Mouse (Mus musculus) embryonic fibroblast, embryonic 13.5 days (primary cell): ENCODE results near the gene Palm.

Experiments used
- CTCF ChIP-seq: IDR thresholded peaks from 2 replicates; pipeline ENCODE4 v1.5.1; 2011; ENCODE audit warnings: mild to moderate bottlenecking, control low read depth, low read length, moderate library complexity, borderline replicate concordance; ENCODE audit not compliant: insufficient read depth
- POLR2A ChIP-seq: IDR thresholded peaks from 2 replicates; pipeline ENCODE4 v1.6.1; 2011; ENCODE audit warnings: low read depth, mild to moderate bottlenecking, control low read depth, low read length, moderate library complexity

DNA sequence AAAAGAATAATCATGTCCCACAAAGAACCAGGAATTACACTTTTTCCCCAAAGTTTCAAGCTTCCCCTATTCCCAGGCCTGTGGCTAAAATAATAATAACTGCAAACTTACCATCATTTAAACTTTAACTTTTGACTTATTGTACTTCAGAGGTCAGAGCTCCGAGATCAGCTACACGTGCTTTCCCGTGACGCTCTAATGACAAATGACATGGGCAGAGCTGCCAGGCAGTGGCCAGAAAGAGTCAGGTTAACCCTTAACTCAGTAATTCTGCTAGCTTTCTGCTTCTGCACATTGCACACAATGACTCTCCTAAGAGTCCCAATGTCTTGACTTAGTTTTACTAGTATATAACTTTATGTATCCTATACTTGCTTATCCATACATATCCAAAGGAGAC, 24.0 kb upstream of the Palm start:
- TF ChIP-seq CTCF: no peak
- no peak for TF ChIP-seq POLR2A
